Mouse (Mus musculus) G1E (cell line): ENCODE measurements around the gene Pced1a.

Source experiments
- CTCF ChIP-seq: IDR thresholded peaks from 2 replicates; pipeline ENCODE4 v1.5.1; 2012; ENCODE audit warnings: low read depth, low read length, inconsistent platforms, mixed read lengths
- GATA1 ChIP-seq: IDR thresholded peaks from 2 replicates; pipeline ENCODE4 v1.6.1; 2012; ENCODE audit warnings: borderline replicate concordance, low read length, inconsistent platforms, mixed read lengths
- GATA2 ChIP-seq: IDR thresholded peaks from 2 replicates; pipeline ENCODE4 v1.6.1; 2012; ENCODE audit warnings: low read depth, low read length, inconsistent platforms, borderline replicate concordance
- POLR2AphosphoS5 ChIP-seq: IDR thresholded peaks from 2 replicates; pipeline ENCODE4 v1.6.1; 2012; ENCODE audit warnings: low read depth, low read length, inconsistent platforms; ENCODE audit not compliant: insufficient replicate concordance

DNA sequence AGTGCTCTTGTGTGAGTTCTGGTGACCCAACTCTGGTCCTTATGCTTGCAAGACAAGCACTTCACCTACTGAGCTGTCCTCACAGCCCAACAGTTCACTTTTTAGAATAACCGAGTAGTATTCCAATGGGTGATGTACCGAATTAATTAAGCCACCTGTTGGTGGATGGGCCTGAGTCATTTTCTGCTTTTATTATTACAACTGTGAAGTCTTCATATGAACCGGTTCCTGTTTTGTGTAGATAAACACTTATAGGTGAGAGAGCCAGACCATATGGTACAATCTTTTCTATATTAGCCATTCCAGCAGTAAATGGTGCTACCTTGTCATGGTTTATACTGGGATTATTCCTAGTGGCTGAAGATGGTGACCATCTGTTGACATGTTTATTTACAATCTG, 11.7 kb downstream of the Pced1a start:
- TF ChIP-seq CTCF (no peak), GATA1 (no peak), POLR2AphosphoS5 (no peak), GATA2 (no peak)
